Mouse (Mus musculus): ENCODE results near the gene Ccser2. TPM values are rescaled to one million over a fixed set of nuclear protein-coding genes. Genes with fewer than 3 reads are reported as not detected.

The Ccser2 gene
- polyA plus RNA-seq (2014; fragmentation: Illumina TruSeq; extraction: RNeasy Lipid Tissue Mini Kit (QIAGEN cat#74804); ENCODE audit: low replicate concordance): 84.9 TPM

GRCm38 (mm10) chr14:36968628-36969147 lies at the start of gene Ccser2:
Ccser2 (minus strand) TSS chr14:36968777.

Other genes starting within 250 kb of the Ccser2 start
- gene Rgr, start 80.2 kb upstream of the Ccser2 start, polyA plus RNA-seq (2014; fragmentation: Illumina TruSeq; extraction: RNeasy Lipid Tissue Mini Kit (QIAGEN cat#74804); ENCODE audit: low replicate concordance): not detected
- gene Lrit1, start 86.1 kb upstream of the Ccser2 start, polyA plus RNA-seq (2014; fragmentation: Illumina TruSeq; extraction: RNeasy Lipid Tissue Mini Kit (QIAGEN cat#74804); ENCODE audit: low replicate concordance): not detected
- gene Lrit2, start 99.2 kb upstream of the Ccser2 start, polyA plus RNA-seq (2014; fragmentation: Illumina TruSeq; extraction: RNeasy Lipid Tissue Mini Kit (QIAGEN cat#74804); ENCODE audit: low replicate concordance): not detected
- 0.07 TPM for gene Cdhr1, start 129.6 kb upstream of the Ccser2 start, polyA plus RNA-seq (2014; fragmentation: Illumina TruSeq; extraction: RNeasy Lipid Tissue Mini Kit (QIAGEN cat#74804); ENCODE audit: low replicate concordance)
- gene 2610528A11Rik, start 145.2 kb upstream of the Ccser2 start, polyA plus RNA-seq (2014; fragmentation: Illumina TruSeq; extraction: RNeasy Lipid Tissue Mini Kit (QIAGEN cat#74804); ENCODE audit: low replicate concordance): not detected
- 485 TPM for gene Ghitm, start 166.5 kb upstream of the Ccser2 start, polyA plus RNA-seq (2014; fragmentation: Illumina TruSeq; extraction: RNeasy Lipid Tissue Mini Kit (QIAGEN cat#74804); ENCODE audit: low replicate concordance)

All from small intestine, adult 10 weeks (tissue).